Mouse (Mus musculus) liver, embryonic 14.5 days (tissue): Measurements from ENCODE around the gene Pla2g10. TPM values are rescaled to one million over a fixed set of nuclear protein-coding genes. Genes with fewer than 3 reads are reported as not detected.
A peak's percentile ranks its signal among the peaks of the same experiment; 100 is the strongest.

Experiments used
- ATAC-seq: fragments of 200-750 bp; cut with Nextera tagmentation; 2 replicates; pipeline ENCODE4 v1.8.0; 2017; ENCODE audit warnings: moderate number of reproducible peaks, mild to moderate bottlenecking, moderate library complexity; ENCODE audit not compliant: insufficient read depth
- DNase-seq, 3 experiments: peaks; one replicate each; pipeline ENCODE4 v3.0.0-alpha.2; 2012 to 2013; ENCODE audit warnings: low read depth in 3 of 3, low spot score in 3 of 3
- H3K27ac ChIP-seq: fragments of 300-500 bp; sonication (generic); 2 replicates; pipeline ENCODE4 v1.5.1; 2014; ENCODE audit warnings: moderate library complexity, mild to moderate bottlenecking, control low read depth, inconsistent platforms
- H3K27me3 ChIP-seq: fragments of 300-500 bp; sonication (generic); 2 replicates; pipeline ENCODE4 v1.6.1; 2014; ENCODE audit warnings: mild to moderate bottlenecking, low read length, moderate library complexity; ENCODE audit not compliant: control insufficient read depth, insufficient read depth
- H3K36me3 ChIP-seq: fragments of 300-500 bp; sonication (generic); replicated peaks from 2 replicates; pipeline ENCODE4 v1.6.1; 2014; ENCODE audit warnings: low read depth; ENCODE audit not compliant: control insufficient read depth, insufficient read depth
- H3K4me1 ChIP-seq, 2 experiments: fragments of 200-500 bp in 1 of 2; fragments of 300-500 bp in 1 of 2; sonication (generic) in 1 of 2; replicated peaks; 2 replicates each; pipeline ENCODE4 v1.6.1; 2012 to 2014; ENCODE audit warnings: antibody characterized with exemption in 1 of 2, inconsistent platforms in 1 of 2, low read length in 1 of 2; ENCODE audit not compliant: control insufficient read depth in 2 of 2, insufficient read depth in 2 of 2
- H3K4me2 ChIP-seq: fragments of 300-500 bp; sonication (generic); 2 replicates; pipeline ENCODE4 v1.6.1; 2014; ENCODE audit warnings: low read depth, mild to moderate bottlenecking, control low read depth, moderate library complexity
- H3K4me3 ChIP-seq, 2 experiments: fragments of 200-500 bp in 1 of 2; fragments of 300-500 bp in 1 of 2; sonication (generic) in 1 of 2; 2 replicates each; pipeline ENCODE4 v1.5.1; 2012 to 2014; ENCODE audit warnings: low read depth in 2 of 2, low read length in 2 of 2, mild to moderate bottlenecking in 2 of 2, control low read depth in 1 of 2, inconsistent platforms in 1 of 2, moderate library complexity in 1 of 2; ENCODE audit not compliant: insufficient read depth in 1 of 2
- H3K9ac ChIP-seq: fragments of 300-500 bp; sonication (generic); replicated peaks from 2 replicates; pipeline ENCODE4 v1.6.1; 2014; ENCODE audit warnings: mild to moderate bottlenecking, control low read depth, moderate library complexity
- H3K9me3 ChIP-seq: fragments of 300-500 bp; sonication (generic); 2 replicates; pipeline ENCODE4 v1.6.1; 2016; ENCODE audit warnings: low read length, mixed read lengths; ENCODE audit not compliant: control insufficient read depth
- CTCF ChIP-seq: IDR thresholded peaks from 2 replicates; pipeline ENCODE4 v1.5.1; 2016; ENCODE audit warnings: antibody characterized with exemption, low read depth, control low read depth
- EP300 ChIP-seq: IDR thresholded peaks from 2 replicates; pipeline ENCODE4 v1.6.1; 2016; ENCODE audit warnings: antibody characterized with exemption, low read depth
- WGBS: fragments of 180-500 bp; shearing (Covaris S2); extraction: QIAGEN DNeasy Blood & Tissue Kit; methylation state at CpG from one replicate; pipeline ENCODE4 v1.1.7; 2014; ENCODE audit not compliant: insufficient replicate concordance; 5-methylcytosine and 5-hydroxymethylcytosine counted together
- polyA plus RNA-seq, 2 experiments: library from polyadenylated mRNA; depleted of rRNA in 1 of 2; stranded (reverse) in 1 of 2; unstranded in 1 of 2; fragments of >200 nt; fragmentation: Nextera tagmentation in 1 of 2; extraction: Ambion mirVana in 1 of 2; gene quantifications; 2 replicates each; pipeline versions ENCODE4 v1.2.1 to v1.2.3; 2012 to 2014

Pla2g10 gene
- polyA plus RNA-seq, 2 experiments, result 0.20 TPM; not detected in 1

DNA sequence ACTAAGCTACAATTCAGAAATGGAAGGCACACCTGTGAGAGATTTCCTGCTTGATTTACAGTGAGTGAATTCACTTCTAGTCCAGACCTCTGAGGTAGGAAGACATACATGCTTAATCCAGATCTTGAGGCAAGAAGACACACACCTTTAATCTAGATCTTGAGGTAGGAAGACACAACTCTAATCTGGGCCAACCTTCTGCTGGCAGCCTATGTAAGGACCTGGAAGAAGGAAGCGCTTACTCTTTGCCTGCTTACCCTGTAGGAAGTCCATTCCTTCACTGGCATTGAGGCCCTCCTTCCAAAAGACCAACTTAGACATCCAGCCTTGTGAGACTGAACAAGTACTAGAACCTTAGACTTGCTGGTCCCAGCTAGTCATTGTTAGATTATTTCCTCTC lies 61.5 kb downstream of the Pla2g10 start:
- WGBS, result 84% methylated on average over 1 of the region's 1 CpGs
- no peak overlapping the region for H3K9ac ChIP-seq
- H3K4me3 ChIP-seq, result no peak overlapping the region
- ATAC-seq (no peak), DNase-seq (no peak)
- peaks cover 6% of the 10 kb centered on the region for H3K36me3 ChIP-seq
- peak overlapping the region; percentile 17; the same call in 1 of the 2 replicates for H3K27ac ChIP-seq
- no peaks in the 10 kb centered on the region for H3K9me3 ChIP-seq
- H3K27me3 ChIP-seq, result no peaks in the 10 kb centered on the region
- TF ChIP-seq CTCF (no peak), EP300 (no peak)
- peaks cover 22 to 29% of the 10 kb centered on the region in 2 experiments for H3K4me1 ChIP-seq
- no peak overlapping the region; the same call in 1 of the 2 replicates for H3K4me2 ChIP-seq

- Histone ChIP-seq H3K9me3 (no peaks in the 10 kb centered on the region), H3K4me3 (peak overlapping the region in 1 of 2 experiments; percentile 92; a peak in 3 of 4 replicates), H3K9ac (peak overlapping the region; percentile 84; the same call in 1 of the 2 replicates), H3K27me3 (no peaks in the 10 kb centered on the region), H3K4me2 (peak overlapping the region; percentile 96), H3K4me1 (peaks cover 22 to 29% of the 10 kb centered on the region in 2 experiments), H3K36me3 (peaks cover 7% of the 10 kb centered on the region), H3K27ac (peak overlapping the region; percentile 71)
- 56% methylated on average over 10 of the region's 10 CpGs for WGBS
- TF ChIP-seq EP300, result no peak
- TF ChIP-seq CTCF, result no peak
- DNase-seq (peak; percentile 54 to 72 (median 59)), ATAC-seq (no peak)
These were observed 62.2 kb downstream of the Pla2g10 start for GRCm38 (mm10) chr16:13668402-13669108.

DNA sequence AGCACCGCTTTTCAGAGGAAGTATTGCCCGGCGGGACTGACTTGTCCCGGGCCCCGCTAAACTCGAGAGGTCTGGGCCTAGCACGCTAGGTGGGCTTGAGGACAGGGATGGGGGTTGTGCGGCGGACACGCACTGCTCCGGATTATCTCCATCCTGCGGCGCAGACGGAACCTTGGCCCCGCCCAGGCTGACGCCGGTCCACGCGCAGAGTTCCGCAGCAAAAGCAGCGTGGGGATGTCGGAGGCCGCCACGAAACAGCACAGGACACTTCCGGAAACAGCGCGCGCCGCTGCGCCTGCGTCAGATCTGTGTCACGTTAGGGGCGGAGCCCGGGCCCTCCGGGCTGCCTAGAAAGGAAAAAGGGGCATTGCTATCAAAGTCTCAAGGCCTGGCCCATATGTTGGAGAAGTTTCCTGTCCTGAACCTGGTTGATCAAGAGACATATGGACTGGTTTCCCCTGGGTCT lies 62.9 kb downstream of the Pla2g10 start, which contains the start of gene Parn:
Gene Parn (minus strand): TSS at position 293 of the 466 bp plus-strand sequence.
- ATAC-seq (peak; percentile 74), DNase-seq (peak; percentile 82 to 83 (median 83))
- Histone ChIP-seq H3K27me3 (no peaks in the 10 kb centered on the region), H3K9me3 (no peaks in the 10 kb centered on the region), H3K36me3 (peaks cover 7% of the 10 kb centered on the region), H3K9ac (peak within 1 kb of the TSS; percentile 84), H3K4me1 (peaks cover 18 to 24% of the 10 kb centered on the region in 2 experiments), H3K4me3 (peak within 1 kb of the TSS; percentile 79 to 92), H3K27ac (peak within 1 kb of the TSS; percentile 71), H3K4me2 (peak within 1 kb of the TSS; percentile 96)
- TF ChIP-seq CTCF (no peak), EP300 (no peak)
- under 1% methylated on average over 35 of the region's 35 CpGs for WGBS

Other genes with a start within 250 kb of the Pla2g10 start
- gene Parn, start 62.8 kb downstream of the Pla2g10 start, polyA plus RNA-seq (2012; rRNA removed), result 5.4 and 7.1 TPM in 2 replicates
- 12.9 and 16.9 TPM in 2 replicates for gene Parn, start 62.8 kb downstream of the Pla2g10 start, polyA plus RNA-seq (2014; fragmentation: Nextera tagmentation; extraction: Ambion mirVana)
- gene Bfar, start 59.1 kb downstream of the Pla2g10 start, polyA plus RNA-seq (2012; rRNA removed), result 7.4 and 11.0 TPM in 2 replicates
- 9.6 and 10.3 TPM in 2 replicates for gene Bfar, start 59.1 kb downstream of the Pla2g10 start, polyA plus RNA-seq (2014; fragmentation: Nextera tagmentation; extraction: Ambion mirVana)
- 1.3 and 1.7 TPM in 2 replicates for gene 3110001I22Rik, start 59.1 kb downstream of the Pla2g10 start, polyA plus RNA-seq (2012; rRNA removed)
- gene 3110001I22Rik, start 59.1 kb downstream of the Pla2g10 start, polyA plus RNA-seq (2014; fragmentation: Nextera tagmentation; extraction: Ambion mirVana), result 2.2 and 2.3 TPM in 2 replicates
- 4.4 and 7.2 TPM in 2 replicates for gene Rrn3, start 49.7 kb upstream of the Pla2g10 start, polyA plus RNA-seq (2012; rRNA removed)
- gene Rrn3, start 49.7 kb upstream of the Pla2g10 start, polyA plus RNA-seq (2014; fragmentation: Nextera tagmentation; extraction: Ambion mirVana), result 15.3 and 17.3 TPM in 2 replicates
- 15.9 and 16.0 TPM in 2 replicates for gene Ntan1, start 87.9 kb upstream of the Pla2g10 start, polyA plus RNA-seq (2012; rRNA removed)
- 40.6 and 41.7 TPM in 2 replicates for gene Ntan1, start 87.9 kb upstream of the Pla2g10 start, polyA plus RNA-seq (2014; fragmentation: Nextera tagmentation; extraction: Ambion mirVana)
- 16.3 and 16.6 TPM in 2 replicates for gene Pdxdc1, start 172.1 kb upstream of the Pla2g10 start, polyA plus RNA-seq (2012; rRNA removed)
- gene Pdxdc1, start 172.1 kb upstream of the Pla2g10 start, polyA plus RNA-seq (2014; fragmentation: Nextera tagmentation; extraction: Ambion mirVana), result 20.9 and 21.7 TPM in 2 replicates
- gene Mpv17l, start 172.2 kb upstream of the Pla2g10 start, polyA plus RNA-seq (2012; rRNA removed), result 0.54 and 0.75 TPM in 2 replicates
- 1.5 and 1.6 TPM in 2 replicates for gene Mpv17l, start 172.2 kb upstream of the Pla2g10 start, polyA plus RNA-seq (2014; fragmentation: Nextera tagmentation; extraction: Ambion mirVana)